Mouse (Mus musculus): ENCODE measurements around the gene Myof. TPM values are rescaled to one million over a fixed set of nuclear protein-coding genes. Genes with fewer than 3 reads are reported as not detected.

Gene Myof
- polyA plus RNA-seq (2012; rRNA removed) = 377 and 428 TPM in 2 replicates

DNA sequence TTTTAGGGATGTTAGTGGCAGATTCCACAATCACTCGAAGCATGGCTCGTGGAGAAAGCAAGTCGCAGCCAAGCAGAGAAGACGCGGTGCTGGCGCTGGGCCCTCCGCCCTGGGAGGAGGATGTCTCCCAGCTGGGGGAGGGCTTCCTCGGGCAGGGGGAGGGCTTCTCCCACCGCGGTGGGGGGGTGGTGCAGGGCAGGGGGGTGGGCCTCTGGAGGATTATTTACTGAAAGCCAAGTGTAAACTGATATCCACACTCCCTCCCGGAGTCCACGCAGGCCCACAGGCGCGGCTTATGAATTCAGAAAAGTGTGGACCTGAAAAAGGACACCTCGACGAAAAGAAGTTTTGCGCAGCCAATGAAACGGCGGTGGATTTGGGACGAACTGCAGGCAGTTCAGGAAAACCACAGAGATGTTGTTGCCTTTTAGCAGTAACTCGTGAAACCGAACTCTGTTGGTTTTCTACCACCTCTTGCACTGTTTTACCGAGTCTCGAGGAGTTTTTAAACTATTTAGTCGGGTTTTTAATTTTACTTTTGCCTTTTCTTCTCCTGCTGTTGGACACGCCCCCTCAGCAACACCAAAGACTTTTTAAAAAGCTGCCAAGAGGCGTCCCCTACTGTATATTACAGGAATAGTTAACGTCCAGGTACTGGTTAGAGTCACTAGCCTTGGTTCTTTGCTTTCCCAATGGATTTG, at the start of gene Myof:
Gene Myof (minus strand): TSS at position 297 of the 701 bp plus-strand sequence.
- no peak for DNase-seq (ENCODE audit: low spot score)

GRCm38 (mm10) chr19:38091512-38091985, 48.2 kb upstream of the Myof start:
- no peak for DNase-seq (ENCODE audit: low spot score)

DNA sequence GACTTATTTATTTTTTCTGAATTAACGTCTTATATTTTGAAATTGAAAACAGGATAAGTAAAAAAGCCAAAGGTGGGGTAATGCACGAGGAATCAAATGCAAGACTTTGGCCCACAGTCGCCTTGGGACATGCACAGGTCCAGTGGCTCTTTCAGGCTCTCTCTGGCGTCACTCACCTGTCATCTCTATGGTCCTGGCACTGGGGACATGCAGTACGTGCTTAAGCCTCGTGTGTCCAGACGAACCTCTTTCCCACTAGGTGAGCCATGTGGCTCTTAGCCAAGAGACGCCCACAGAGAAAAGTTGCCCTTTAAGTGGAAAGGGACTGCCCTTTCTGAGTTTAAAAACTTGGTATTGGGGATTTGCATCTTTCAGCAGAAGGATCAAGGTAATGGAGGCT, 46.0 kb upstream of the Myof start:
- no peak for DNase-seq (ENCODE audit: low spot score)

- DNase-seq (ENCODE audit: low spot score) = no peak
Measured at GRCm38 (mm10) chr19:38086948-38087551, 43.7 kb upstream of the Myof start.

DNA sequence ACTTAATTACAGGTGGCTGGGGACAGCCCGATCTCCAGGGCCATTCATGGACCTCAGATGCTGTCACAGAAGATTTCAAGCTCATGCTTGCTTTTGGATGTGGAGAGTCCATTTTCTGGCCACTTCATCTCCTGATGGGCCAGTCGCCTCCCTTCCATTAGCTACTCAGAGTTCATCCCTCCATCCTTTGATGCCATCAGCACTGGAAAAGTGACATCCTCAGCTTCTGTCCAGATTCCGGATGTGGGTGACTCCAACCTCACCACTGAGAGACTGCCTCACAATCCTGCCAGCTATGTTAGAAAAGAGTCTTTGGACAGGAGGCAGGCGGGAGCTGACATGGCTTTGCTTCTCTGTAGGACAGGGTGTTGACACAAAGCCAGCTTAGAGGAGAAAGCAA, 42.5 kb upstream of the Myof start:
- no peak for DNase-seq (ENCODE audit: low spot score)

DNA sequence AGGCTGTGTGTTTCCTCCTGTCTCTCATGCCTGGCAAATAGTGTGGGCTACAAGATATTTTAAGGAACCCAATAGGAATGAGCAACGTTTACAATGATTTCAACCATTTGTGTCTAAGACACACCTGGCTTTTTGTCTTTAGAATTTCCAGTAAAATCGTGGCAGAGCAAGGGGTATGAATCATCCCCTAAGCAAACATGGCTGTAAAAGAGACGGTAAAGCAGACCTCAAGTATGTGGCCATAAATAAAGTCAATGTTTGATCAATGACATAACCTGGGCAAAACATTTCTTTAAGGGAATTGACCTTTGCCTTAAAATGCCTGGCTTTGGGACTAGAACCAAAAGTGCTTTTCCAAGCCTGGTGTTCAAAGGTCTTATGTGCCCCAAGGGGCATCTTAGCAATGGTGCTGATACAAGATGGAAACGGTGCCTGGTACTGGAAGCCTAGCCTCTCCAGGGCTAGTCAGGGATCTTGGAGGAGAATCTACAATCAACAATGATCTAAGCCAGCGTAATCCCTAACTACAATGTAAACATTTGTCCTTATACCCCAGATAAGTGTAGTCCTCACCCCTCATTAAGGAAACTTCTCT, 39.7 kb upstream of the Myof start:
- DNase-seq (ENCODE audit: low spot score) = no peak

DNA sequence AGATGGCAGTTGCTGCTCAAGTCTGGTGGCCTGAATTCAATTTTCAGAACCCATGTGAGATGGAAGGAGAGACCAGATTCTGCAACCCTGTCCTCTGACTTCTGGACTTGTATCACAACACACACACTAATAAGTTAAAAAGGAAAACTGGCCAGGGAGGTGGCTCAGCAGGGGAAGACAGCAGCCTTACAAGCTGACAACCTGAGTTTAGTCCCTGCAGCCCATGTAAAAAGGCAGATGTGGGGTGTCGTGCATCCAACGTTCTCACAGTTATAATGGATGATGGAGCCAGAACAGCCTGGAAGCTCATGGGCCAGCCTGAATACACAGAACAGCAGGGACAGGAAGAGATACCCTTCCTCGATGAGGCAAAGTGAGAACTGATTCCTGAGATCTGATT, 38.0 kb upstream of the Myof start:
- DNase-seq (ENCODE audit: low spot score) = no peak

GRCm38 (mm10) chr19:38077851-38078540, 34.6 kb upstream of the Myof start:
- DNase-seq (ENCODE audit: low spot score) = no peak

GRCm38 (mm10) chr19:38076251-38076650, 32.9 kb upstream of the Myof start:
- no peak for DNase-seq (ENCODE audit: low spot score)

DNA sequence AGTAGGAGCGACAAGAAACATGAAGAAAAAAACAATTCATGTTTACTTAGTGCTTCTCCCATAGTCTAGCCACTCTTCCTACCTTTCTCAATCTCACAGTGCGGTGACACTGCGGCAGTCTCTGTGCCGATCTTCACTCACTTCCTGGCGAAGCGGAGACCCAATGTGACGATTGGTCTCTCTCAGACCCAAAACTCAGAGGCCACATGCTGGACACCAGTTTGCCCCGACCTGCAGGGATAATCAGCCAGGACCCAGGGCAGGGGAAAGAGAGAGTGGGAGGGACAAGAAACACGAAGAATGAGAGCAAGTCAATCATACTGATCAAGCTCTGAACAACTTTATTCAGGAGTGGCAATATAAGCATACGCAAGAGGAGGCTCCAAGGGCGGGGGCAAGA, 31.7 kb upstream of the Myof start:
- no peak for DNase-seq (ENCODE audit: low spot score)

GRCm38 (mm10) chr19:38073226-38073625, 29.8 kb upstream of the Myof start:
- no peak for DNase-seq (ENCODE audit: low spot score)

GRCm38 (mm10) chr19:38064051-38064450, 20.7 kb upstream of the Myof start:
- DNase-seq (ENCODE audit: low spot score) = no peak

DNA sequence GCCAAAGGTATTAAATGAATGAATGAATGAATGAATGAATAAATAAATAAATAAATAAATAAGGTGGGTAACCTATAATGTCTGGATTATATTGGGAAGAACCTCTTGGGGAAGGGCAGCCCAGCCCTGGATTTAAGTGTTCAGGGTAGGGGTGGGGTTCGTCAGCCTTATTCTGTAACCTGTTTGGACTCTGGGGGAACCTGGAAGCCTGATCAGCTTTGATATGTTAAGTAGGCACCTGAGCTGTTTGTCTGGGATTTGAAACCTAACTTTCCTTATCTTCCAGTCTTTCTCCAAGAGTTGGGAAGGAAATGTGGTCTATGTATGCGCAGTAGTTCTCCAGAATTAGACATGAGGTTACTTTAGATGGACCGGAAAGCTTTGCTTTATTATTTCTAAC, 19.8 kb upstream of the Myof start:
- DNase-seq (ENCODE audit: low spot score) = no peak

- no peak for DNase-seq (ENCODE audit: low spot score)
Measured at GRCm38 (mm10) chr19:38056931-38057330, 13.6 kb upstream of the Myof start.

- DNase-seq (ENCODE audit: low spot score) = no peak
Measured at GRCm38 (mm10) chr19:38056276-38056675, 12.9 kb upstream of the Myof start.

DNA sequence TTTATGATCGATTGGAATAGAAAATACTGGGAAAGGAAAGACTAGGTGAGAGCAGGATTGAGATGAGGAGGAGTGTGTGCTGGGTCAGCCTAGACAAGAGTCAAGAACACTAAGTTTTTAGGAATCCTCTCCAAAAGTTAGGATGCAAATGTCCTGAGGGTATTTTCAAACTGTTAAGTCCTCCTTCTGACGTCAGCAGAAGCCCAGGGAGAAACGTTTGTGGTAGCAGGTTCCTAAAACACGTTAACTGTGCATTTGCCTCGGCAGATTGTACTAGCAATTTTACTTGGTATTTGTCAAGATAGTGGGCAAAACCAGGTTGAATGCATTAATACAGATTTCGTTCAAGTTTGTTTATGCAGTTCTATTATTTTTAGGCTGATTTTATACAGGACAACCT, 12.4 kb upstream of the Myof start:
- DNase-seq (ENCODE audit: low spot score) = no peak

DNA sequence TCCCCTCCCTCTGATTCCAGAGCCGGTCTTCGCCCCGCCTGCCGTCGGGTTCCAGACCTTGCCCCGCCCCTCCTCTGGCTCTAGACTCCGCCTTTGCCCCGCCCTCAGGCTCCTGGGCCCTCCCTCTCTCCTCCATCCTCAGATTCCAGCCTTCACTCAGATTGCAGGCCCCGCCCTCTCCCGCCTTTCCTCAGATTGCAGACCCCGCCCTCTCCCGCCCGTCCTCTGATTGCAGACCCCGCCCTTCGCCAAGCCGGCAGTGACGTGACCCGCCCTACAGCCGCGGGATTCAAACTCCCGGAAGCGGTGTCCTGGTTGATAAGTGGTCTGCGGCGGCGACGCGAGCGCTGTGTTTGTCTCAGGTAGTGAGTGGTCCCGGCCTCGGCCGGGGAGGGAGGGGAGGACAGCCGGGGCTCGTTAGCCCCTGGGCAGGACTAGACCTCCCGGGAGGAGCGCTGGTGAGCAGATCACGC, 11.4 kb upstream of the Myof start, which contains the start of gene Cep55:
Gene Cep55 (plus strand): TSS at position 292 of the 473 bp plus-strand sequence.
- peak; percentile 60 for DNase-seq (ENCODE audit: low spot score)

GRCm38 (mm10) chr19:38054149-38054719, 10.9 kb upstream of the Myof start:
- peak; percentile 62 for DNase-seq (ENCODE audit: low spot score)

GRCm38 (mm10) chr19:38053227-38054041, 10.1 kb upstream of the Myof start:
- DNase-seq (ENCODE audit: low spot score) = no peak

DNA sequence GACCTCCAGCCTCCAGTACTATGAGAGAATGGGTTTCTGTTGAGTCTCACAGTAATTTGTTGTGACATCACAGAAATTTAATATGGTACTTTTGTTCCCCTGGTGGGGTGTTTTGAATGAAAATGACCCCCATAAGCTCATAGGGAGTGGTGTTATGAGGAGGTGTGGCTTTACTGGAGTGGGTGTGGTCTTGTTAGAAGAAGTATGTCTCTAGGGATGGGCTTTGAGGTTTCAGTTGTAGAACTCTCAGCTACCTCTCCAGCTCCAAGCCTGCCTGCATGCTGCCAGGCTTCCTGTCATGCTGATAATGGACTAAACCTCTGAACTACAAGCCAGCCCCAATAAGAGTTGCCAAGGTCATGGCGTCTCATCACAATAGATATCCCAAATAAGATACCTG, 6.3 kb upstream of the Myof start:
- DNase-seq (ENCODE audit: low spot score) = no peak

- DNase-seq (ENCODE audit: low spot score) = no peak
Measured at GRCm38 (mm10) chr19:38045198-38045597, 1.8 kb upstream of the Myof start.
